Mouse (Mus musculus) cortical plate, adult 2 months (tissue): Measurements from ENCODE around the gene Lipm. TPM values are rescaled to one million over a fixed set of nuclear protein-coding genes. Genes with fewer than 3 reads are reported as not detected.

Source experiments
- H3K27ac ChIP-seq: fragments of 200-500 bp; 2 replicates; pipeline ENCODE4 v1.5.1; 2012; ENCODE audit warnings: low read length, control low read depth, inconsistent platforms; ENCODE audit not compliant: insufficient read depth
- H3K4me1 ChIP-seq: fragments of 200-500 bp; 2 replicates; pipeline ENCODE4 v1.6.1; 2011; ENCODE audit warnings: low read length; ENCODE audit not compliant: control insufficient read depth, insufficient read depth
- H3K4me3 ChIP-seq: fragments of 200-500 bp; 2 replicates; pipeline ENCODE4 v1.5.1; 2011; ENCODE audit warnings: mild to moderate bottlenecking, low read length, control low read depth; ENCODE audit not compliant: insufficient read depth
- CTCF ChIP-seq: fragments of 200-500 bp; IDR thresholded peaks from 2 replicates; pipeline ENCODE4 v1.5.1; 2011; ENCODE audit warnings: mild to moderate bottlenecking, control low read depth, low read length; ENCODE audit not compliant: insufficient read depth; ENCODE audit errors: extremely low read depth
- POLR2A ChIP-seq: fragments of 200-500 bp; IDR thresholded peaks from 2 replicates; pipeline ENCODE4 v1.6.1; 2011; ENCODE audit warnings: mild to moderate bottlenecking, low read length, control low read depth; ENCODE audit not compliant: insufficient read depth; ENCODE audit errors: extremely low read depth
- polyA plus RNA-seq: library from polyadenylated mRNA; depleted of rRNA; stranded (reverse); fragments of >200 nt; gene quantifications from 2 replicates; pipeline ENCODE4 v1.2.3, GENCODE M21; 2012; rRNA removed

Lipm gene
- polyA plus RNA-seq, 1 experiment, result 0.13 TPM

DNA sequence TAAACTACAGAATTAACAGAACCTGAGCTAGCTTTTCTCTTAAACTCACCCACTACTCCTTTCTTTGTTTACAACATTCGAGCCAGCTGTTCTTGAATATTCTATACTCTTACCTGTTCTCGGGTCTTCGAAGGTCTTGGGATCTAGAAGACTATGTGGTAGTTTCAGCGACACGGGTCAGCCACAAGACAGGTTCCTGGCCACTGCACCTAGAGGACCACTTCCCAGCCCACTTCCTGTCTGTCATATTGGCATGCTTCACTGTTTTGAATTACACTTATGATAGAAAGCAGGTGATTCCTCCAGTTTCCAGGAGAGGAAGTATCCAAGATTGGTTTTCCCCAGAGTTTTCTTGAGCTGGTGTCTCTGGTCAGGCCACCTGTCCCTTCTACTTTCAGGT is 62.0 kb downstream of the Lipm start:
- no peaks in the 10 kb centered on the region for H3K4me1 ChIP-seq
- H3K27ac ChIP-seq, result no peak overlapping the region
- no peak overlapping the region for H3K4me3 ChIP-seq
- no peak for TF ChIP-seq POLR2A
- TF ChIP-seq CTCF, result no peak

DNA sequence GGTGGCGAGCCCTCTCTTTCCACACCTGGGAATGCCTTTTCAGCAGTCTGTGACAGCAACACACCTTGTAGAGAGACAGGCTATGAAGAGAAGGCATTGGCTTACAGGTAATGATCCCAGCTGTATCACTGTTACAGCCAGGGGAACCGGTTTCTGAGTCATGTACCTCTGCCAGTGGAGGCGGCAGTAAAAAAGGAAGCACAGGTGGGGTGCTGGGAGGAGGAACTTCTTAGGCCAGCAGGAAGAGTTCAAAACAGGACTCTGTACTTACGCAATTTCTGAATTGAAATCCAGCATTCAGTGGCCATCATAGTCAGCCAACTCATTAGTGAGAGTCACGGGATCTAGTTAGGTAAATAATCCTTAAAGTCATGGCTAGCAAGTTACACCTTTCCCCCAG is 65.2 kb downstream of the Lipm start, which contains the start of gene Ankrd22:
Ankrd22 (minus strand) TSS at position 163 of the 400 bp plus-strand sequence.
- H3K4me3 ChIP-seq, result no peak within 1 kb of the TSS

DNA sequence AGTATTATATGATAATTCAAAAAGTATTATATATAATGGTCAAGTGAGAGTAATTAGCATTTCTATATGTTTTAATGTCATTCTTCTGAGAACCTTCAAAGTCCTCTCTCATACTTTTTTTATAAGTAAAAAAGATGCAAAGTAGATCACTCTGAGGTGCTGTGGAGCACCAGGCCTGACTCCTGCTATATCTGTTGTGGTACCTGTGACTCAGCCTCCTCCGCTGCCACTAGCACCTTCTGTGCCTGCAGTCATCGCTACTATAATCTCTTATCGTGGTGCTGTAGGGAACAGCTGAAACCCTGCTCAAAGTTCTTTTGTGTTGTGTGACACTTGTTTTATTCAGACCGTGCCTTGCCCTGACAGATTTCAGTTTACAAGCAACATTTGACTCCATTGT is 65.7 kb downstream of the Lipm start:
- H3K27ac ChIP-seq, result no peak overlapping the region
- no peaks in the 10 kb centered on the region for H3K4me1 ChIP-seq
- no peak for TF ChIP-seq CTCF
- TF ChIP-seq POLR2A, result no peak
- no peak overlapping the region for H3K4me3 ChIP-seq

More for the DNA sequence above, 65.2 kb downstream of the Lipm start, which contains the start of gene Ankrd22:
- no peak for TF ChIP-seq CTCF
- no peak for TF ChIP-seq POLR2A
- Histone ChIP-seq H3K4me1 (no peaks in the 10 kb centered on the region), H3K27ac (no peak within 1 kb of the TSS)

DNA sequence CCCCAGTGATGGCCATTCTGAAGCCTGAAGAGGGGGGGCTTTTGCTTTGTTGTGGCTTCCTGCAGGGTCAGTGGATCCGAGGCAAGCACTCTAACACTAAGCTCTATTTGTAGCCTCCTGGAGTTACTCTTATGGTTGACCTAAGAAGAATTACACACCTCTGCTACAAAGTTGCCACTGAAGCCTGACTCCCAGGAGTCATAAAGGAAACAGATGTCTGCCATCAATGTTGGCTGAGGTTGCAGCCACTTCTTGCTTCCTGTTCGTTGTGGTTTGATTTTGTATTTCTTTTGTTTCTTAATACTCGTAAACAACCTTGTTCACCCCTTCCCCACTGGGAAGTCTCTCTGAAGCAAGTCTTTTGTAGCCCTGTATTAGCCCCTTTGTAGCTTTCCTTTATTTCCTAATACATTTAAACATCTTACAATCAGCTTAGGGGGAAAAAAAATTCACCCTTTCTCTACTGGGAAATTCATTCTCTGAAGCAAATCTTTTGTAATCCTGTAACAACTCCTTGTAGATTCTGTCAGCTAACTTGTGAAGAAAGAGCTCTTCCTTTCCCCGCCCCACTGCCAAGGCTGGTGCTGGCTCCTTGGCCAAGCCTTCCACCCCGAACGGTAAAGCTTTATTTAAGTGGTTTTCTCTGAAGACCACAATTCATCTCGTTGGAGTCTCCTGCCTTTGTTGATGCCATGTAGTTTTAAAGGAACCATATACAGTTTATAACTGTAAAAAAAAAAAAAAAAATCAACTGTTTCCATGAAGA is 67.3 kb downstream of the Lipm start:
- no peaks in the 10 kb centered on the region for H3K4me1 ChIP-seq
- H3K27ac ChIP-seq, result no peak overlapping the region
- H3K4me3 ChIP-seq, result no peak overlapping the region
- TF ChIP-seq POLR2A (no peak), CTCF (no peak)

DNA sequence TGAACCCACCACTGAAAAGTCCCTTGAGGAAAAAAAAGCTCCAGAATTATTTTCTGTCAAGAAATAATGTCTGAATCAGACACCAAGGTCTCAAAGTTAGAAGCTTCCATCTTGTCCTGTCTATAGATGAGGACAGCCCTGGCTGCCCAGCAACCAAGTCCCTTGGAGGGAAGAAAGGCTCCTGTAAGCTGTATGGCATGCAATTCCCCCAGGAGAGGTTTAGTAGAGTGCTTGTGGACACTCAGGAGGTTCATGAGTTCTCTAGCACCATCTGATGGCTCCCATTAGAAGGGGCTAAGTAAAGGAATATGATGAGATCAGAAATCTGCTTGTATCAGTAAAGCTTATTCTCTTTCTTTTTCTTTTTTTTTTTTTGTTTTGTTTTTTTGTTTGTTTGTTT is 68.4 kb downstream of the Lipm start:
- Histone ChIP-seq H3K27ac (no peak overlapping the region), H3K4me1 (no peaks in the 10 kb centered on the region), H3K4me3 (no peak overlapping the region)
- TF ChIP-seq CTCF (no peak), POLR2A (no peak)

DNA sequence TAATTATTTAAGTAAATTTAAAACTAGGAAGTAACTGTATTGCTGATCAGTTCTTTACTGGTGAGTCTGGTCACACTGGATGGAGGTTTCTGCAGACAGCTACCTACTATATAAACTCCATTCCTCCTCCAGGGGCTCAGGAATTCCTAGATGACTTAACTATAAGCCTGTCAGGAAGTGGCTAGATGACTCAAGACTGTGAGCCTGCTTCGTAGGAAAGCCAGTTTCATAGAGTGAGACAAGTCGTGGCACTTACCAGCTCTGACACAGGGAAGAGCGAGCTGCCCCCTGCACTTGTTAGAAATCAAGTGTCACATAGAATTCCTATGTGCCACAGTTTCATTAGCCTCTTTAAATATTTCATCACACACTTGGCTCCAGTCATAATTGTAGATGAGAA is 70.4 kb downstream of the Lipm start:
- no peak for TF ChIP-seq POLR2A
- TF ChIP-seq CTCF, result no peak
- H3K27ac ChIP-seq, result no peak overlapping the region
- H3K4me1 ChIP-seq, result no peaks in the 10 kb centered on the region
- no peak overlapping the region for H3K4me3 ChIP-seq

Other genes starting within 250 kb of the Lipm start
- not detected in 2 replicates for gene Lipf, start 139.7 kb upstream of the Lipm start, polyA plus RNA-seq
- 0.04 TPM in 1 of 2 replicates, not detected in the other for gene Lipk, start 92.6 kb upstream of the Lipm start, polyA plus RNA-seq
- gene Lipn, start 33.6 kb upstream of the Lipm start, polyA plus RNA-seq, result not detected in 2 replicates
- gene Ankrd22, start 65.1 kb downstream of the Lipm start, polyA plus RNA-seq, result 0.04 and 0.57 TPM in 2 replicates
- gene Stambpl1, start 91.3 kb downstream of the Lipm start, polyA plus RNA-seq, result 16.4 TPM in 2 replicates
- gene Acta2, start 154.7 kb downstream of the Lipm start, polyA plus RNA-seq, result 34.9 and 39.0 TPM in 2 replicates
- 2.0 and 2.8 TPM in 2 replicates for gene Fas, start 189.7 kb downstream of the Lipm start, polyA plus RNA-seq